Mouse (Mus musculus) ES-Bruce4 (cell line): ENCODE results near the gene Arhgap45. TPM values are rescaled to one million over a fixed set of nuclear protein-coding genes. Genes with fewer than 3 reads are reported as not detected.

ENCODE experiments used
- H3K27ac ChIP-seq: 2 replicates; pipeline ENCODE4 v1.5.1; 2012; ENCODE audit warnings: low read length, inconsistent platforms; ENCODE audit not compliant: insufficient read depth
- H3K27me3 ChIP-seq: 2 replicates; pipeline ENCODE4 v1.6.1; 2012; ENCODE audit warnings: mild to moderate bottlenecking, low read length, inconsistent platforms; ENCODE audit not compliant: control insufficient read depth, poor library complexity, insufficient read depth, severe bottlenecking
- H3K36me3 ChIP-seq: 2 replicates; pipeline ENCODE4 v1.6.1; 2012; ENCODE audit warnings: inconsistent platforms, mild to moderate bottlenecking, low read length, moderate library complexity; ENCODE audit not compliant: control insufficient read depth, poor library complexity, insufficient read depth, severe bottlenecking
- H3K4me1 ChIP-seq: one replicate; pipeline ENCODE4 v1.8.1; 2011; ENCODE audit warnings: low read length; ENCODE audit not compliant: control insufficient read depth, insufficient read depth
- H3K4me3 ChIP-seq: 2 replicates; pipeline ENCODE4 v1.5.1; 2011; ENCODE audit warnings: low read depth, mild to moderate bottlenecking, low read length
- H3K9ac ChIP-seq: 2 replicates; pipeline ENCODE4 v1.6.1; 2012; ENCODE audit warnings: low read depth, mild to moderate bottlenecking, inconsistent platforms; ENCODE audit not compliant: poor library complexity, severe bottlenecking
- H3K9me3 ChIP-seq: replicated peaks from 2 replicates; pipeline ENCODE4 v1.6.1; 2012; ENCODE audit warnings: mild to moderate bottlenecking, low read length, inconsistent platforms; ENCODE audit not compliant: control insufficient read depth, poor library complexity, insufficient read depth, severe bottlenecking
- CTCF ChIP-seq: IDR thresholded peaks from one replicate; pipeline ENCODE4 v1.8.1; 2011; ENCODE audit warnings: low read depth, low read length
- EP300 ChIP-seq: IDR thresholded peaks from 2 replicates; pipeline ENCODE4 v1.6.1; 2011; ENCODE audit warnings: low read depth, low read length; ENCODE audit not compliant: insufficient read depth
- POLR2A ChIP-seq: IDR thresholded peaks from one replicate; pipeline ENCODE4 v1.8.1; 2011; ENCODE audit warnings: low read length; ENCODE audit not compliant: insufficient read depth
- polyA plus RNA-seq: library from polyadenylated mRNA; stranded (reverse); fragments of >200 nt; gene quantifications from 2 replicates; pipeline ENCODE4 v1.2.4, GENCODE M21; 2011; ENCODE audit warnings: low read depth; ENCODE audit not compliant: missing spikeins, insufficient read depth, insufficient read length

Arhgap45 gene
- polyA plus RNA-seq, 1 experiment = 6.5 TPM

DNA sequence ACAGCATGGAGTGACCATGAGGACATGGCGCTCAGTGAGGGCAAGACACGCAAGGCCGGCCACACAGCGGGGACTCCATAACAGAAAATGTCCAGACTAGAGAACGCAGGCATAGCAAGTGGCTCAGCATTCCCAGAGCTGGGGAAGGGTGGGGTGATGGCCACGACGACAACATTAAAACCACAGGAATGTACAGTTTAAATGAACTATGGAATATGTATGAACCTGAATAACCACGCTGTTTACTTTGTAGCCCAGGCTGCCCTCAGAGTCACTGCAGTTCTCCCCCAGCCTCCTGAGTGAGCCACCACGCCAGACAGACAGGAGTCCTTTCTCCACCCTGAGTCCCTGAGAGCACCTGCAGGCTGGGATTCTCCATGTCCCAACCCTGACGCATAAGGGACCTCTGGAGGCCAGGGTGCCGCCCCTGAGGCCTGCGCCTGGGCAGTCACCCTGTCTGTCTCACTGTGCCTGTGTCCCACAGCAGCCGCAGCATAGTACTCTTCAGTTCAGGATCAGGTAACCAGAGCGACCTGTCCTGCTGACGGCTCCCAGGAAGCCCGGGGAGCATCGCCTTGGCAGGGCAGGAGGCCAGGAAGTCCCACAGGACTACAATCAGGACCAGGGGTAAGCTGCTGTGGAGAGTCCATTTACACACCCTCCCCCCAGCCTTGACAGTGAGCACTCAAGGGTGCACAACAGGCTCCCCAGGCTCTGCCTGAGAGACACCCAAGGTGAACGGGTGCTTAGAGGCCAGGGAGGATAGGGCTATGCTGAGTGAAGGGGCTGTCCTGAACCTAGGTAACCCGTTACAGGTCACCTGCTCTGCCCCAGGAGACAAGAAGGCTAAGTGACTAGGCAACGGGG is 56.4 kb downstream of the Arhgap45 start:
- H3K9me3 ChIP-seq = no peaks in the 10 kb centered on the region
- H3K4me1 ChIP-seq = peaks cover 10% of the 10 kb centered on the region
- H3K4me3 ChIP-seq = no peak overlapping the region
- H3K36me3 ChIP-seq = no peaks in the 10 kb centered on the region
- no peak overlapping the region for H3K27ac ChIP-seq
- TF ChIP-seq POLR2A (no peak), CTCF (no peak), EP300 (no peak)
- no peak overlapping the region for H3K9ac ChIP-seq
- H3K27me3 ChIP-seq = no peaks in the 10 kb centered on the region

DNA sequence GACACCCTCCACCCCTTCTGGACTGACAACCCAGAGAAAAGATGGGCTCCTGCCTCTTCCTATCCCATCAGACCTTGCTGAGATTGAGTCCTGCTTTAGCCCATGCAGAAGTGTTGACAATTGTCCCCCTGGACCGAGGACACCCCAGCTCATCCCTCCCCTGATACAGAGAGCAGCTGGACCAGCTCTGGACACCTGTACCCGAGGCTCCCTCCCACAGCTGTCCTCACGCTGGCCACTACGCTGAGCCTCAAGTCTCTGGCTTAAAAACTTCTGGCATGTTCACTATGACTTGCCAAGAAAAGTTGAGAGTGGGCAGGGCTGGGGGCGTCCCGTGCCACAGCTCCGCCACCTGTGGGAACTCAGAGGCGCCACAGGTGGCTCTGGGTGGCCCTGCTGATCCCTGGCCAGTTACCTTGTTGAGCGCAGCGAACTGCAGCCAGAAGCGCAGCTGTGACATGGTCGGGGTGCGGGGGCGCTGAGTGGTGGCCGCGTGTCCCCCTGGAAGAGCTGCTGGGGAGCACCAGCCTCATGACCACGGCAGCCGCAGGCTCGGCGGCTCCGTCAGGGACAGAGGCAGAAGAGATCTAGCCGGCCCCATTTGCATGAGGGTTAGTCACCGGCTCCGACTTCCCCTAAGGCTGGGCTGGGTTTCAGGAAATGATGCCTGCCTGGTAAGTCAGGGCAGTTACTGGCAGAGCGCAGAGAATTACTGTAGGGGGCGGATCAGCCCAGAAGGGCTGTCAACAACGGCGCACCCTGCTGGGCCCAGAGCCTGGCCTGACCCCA is 58.6 kb downstream of the Arhgap45 start:
- Histone ChIP-seq H3K27me3 (no peaks in the 10 kb centered on the region), H3K4me3 (peak overlapping the region; percentile 45), H3K9ac (peak overlapping the region; percentile 31), H3K36me3 (0 out of 2 replicates have a peak, but pooled peaks cover 2% of the 10 kb centered on the region), H3K9me3 (no peaks in the 10 kb centered on the region), H3K27ac (no peak overlapping the region), H3K4me1 (peaks cover 10% of the 10 kb centered on the region)
- no peak for TF ChIP-seq CTCF
- TF ChIP-seq POLR2A = no peak
- TF ChIP-seq EP300 = no peak

DNA sequence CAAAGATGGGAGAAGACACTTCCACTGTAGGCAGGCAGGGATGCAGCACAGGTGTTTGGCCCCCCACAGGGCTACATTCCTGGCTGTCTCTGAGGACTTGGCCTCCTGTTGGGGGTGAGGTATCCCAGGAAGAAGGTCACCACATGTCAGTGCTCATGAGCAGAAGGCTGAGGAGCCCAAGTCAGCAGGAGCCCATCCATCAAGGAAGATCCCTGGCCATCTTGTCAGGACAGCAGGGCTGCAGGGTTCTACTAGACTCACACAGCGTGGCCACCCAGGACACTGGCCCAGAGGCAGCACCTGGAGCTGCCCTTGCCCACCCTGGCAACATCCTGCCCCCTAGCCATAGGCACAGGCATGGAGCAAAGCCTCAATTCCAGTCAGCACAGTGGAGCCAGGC is 59.5 kb downstream of the Arhgap45 start:
- no peaks in the 10 kb centered on the region for H3K9me3 ChIP-seq
- H3K36me3 ChIP-seq = 0 out of 2 replicates have a peak, but pooled peaks cover 2% of the 10 kb centered on the region
- no peak overlapping the region for H3K9ac ChIP-seq
- no peaks in the 10 kb centered on the region for H3K27me3 ChIP-seq
- TF ChIP-seq POLR2A (no peak), EP300 (no peak)
- H3K27ac ChIP-seq = 0 out of 2 replicates have a peak overlapping the region, but pooled peaks have one; percentile 1
- H3K4me1 ChIP-seq = peaks cover 10% of the 10 kb centered on the region
- no peak overlapping the region for H3K4me3 ChIP-seq

DNA sequence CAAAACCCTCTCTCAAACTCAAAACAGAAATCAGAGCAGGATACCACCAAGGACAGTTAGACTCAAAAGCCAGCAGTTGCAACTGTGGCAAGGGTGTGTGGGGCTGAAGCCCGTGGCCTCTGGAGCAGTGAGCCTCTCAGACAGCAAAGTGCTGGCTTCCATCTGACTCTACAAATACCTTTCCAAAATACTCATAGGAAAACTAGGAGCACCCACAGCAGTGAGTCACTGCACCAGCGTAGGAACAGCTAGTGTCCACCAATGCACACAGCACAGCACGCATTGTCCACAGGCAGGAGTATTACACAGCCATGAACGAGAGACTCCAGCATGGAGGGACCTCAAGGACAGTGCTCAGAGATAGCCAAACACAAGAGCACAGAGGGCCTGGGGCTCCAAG is 59.9 kb downstream of the Arhgap45 start:
- 0 out of 2 replicates have a peak, but pooled peaks cover 2% of the 10 kb centered on the region for H3K36me3 ChIP-seq
- no peaks in the 10 kb centered on the region for H3K27me3 ChIP-seq
- no peak overlapping the region for H3K9ac ChIP-seq
- H3K9me3 ChIP-seq = no peaks in the 10 kb centered on the region
- H3K27ac ChIP-seq = no peak overlapping the region
- TF ChIP-seq EP300 (no peak), POLR2A (no peak), CTCF (no peak)
- H3K4me1 ChIP-seq = peaks cover 10% of the 10 kb centered on the region
- no peak overlapping the region for H3K4me3 ChIP-seq

DNA sequence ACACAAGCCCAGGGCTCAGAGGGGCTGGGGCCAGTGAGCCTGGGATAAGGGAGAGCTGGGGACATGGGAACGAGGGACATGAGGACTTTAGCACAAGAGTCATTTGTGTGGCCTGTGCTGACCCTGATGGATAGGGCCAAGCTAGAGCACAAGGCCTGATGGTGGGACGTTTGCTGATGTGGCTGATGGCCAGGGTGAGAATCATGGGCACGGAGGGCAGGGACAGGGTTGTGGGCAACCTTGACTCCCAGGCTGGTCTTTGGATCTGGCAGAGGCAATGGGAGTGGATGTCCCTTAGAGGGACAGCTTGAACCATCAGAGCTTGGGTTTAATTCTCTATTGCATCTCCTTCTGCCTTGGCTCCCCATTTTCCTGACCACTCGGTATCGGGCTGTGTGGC is 60.9 kb downstream of the Arhgap45 start:
- H3K27ac ChIP-seq = no peak overlapping the region
- 0 out of 2 replicates have a peak, but pooled peaks cover 2% of the 10 kb centered on the region for H3K36me3 ChIP-seq
- TF ChIP-seq CTCF (no peak), POLR2A (no peak), EP300 (no peak)
- H3K4me3 ChIP-seq = no peak overlapping the region
- no peaks in the 10 kb centered on the region for H3K9me3 ChIP-seq
- no peaks in the 10 kb centered on the region for H3K27me3 ChIP-seq
- H3K4me1 ChIP-seq = peaks cover 9% of the 10 kb centered on the region
- H3K9ac ChIP-seq = no peak overlapping the region
